Mouse (Mus musculus) cortical plate, adult 2 months (tissue): ENCODE measurements around the gene Borcs7.
"Not testable (repeated sequence)": the region's sequence is repeated elsewhere in the genome, so short reads cannot be mapped to it uniquely, and the experiment has no call there.

Experiments
- CTCF ChIP-seq: fragments of 200-500 bp; IDR thresholded peaks from 2 replicates; pipeline ENCODE4 v1.5.1; 2011; ENCODE audit warnings: mild to moderate bottlenecking, control low read depth, low read length; ENCODE audit not compliant: insufficient read depth; ENCODE audit errors: extremely low read depth
- POLR2A ChIP-seq: fragments of 200-500 bp; IDR thresholded peaks from 2 replicates; pipeline ENCODE4 v1.6.1; 2011; ENCODE audit warnings: mild to moderate bottlenecking, low read length, control low read depth; ENCODE audit not compliant: insufficient read depth; ENCODE audit errors: extremely low read depth

- not testable (repeated sequence) for TF ChIP-seq CTCF, POLR2A
Observed at GRCm38 (mm10) chr19:46732673-46733072, 43.0 kb downstream of the Borcs7 start.
